Mouse (Mus musculus): ENCODE data around the gene Ranbp10.

The Ranbp10 gene

DNA sequence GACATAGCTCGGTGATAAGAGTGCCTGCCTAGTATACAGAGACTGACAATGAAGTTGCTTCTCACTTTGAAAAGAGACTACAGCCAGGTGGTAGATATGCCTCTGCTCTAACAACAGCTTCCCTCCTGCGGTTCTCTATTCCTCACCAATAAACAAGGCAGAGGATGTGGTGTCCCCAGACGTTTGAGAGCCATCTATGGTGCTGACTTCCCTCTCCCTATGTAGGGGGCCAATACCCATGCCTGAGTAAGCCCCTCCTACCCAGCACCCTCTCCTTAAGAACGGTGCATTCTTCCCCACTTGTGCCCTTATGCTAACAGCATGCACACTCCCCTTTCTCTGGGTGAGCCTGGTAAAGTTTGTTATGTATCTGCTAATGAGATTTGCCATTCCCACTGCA is 38.2 kb downstream of the Ranbp10 start:
- DNase-seq (ENCODE audit: low read depth, low spot score), result no peak

DNA sequence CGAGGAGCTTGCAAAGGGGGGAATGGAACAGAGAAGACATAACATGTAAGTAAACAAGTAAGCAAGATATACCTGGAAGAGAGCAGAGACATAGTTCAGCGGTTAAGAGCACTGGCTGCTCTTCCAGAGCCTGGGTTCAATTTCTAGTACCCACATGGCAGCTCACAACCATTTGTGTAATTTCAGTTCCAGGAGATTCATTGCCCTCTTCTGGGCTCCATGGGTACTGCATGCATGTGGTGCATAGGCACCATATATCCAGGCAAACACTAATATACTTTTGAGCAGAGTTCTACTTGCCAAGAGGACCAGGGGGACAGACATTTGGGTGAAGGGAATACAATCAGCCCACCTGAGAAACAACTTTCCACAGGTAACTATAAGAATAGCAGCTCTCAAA is 38.9 kb downstream of the Ranbp10 start:
- DNase-seq (ENCODE audit: low read depth, low spot score), result peak; percentile 80

DNA sequence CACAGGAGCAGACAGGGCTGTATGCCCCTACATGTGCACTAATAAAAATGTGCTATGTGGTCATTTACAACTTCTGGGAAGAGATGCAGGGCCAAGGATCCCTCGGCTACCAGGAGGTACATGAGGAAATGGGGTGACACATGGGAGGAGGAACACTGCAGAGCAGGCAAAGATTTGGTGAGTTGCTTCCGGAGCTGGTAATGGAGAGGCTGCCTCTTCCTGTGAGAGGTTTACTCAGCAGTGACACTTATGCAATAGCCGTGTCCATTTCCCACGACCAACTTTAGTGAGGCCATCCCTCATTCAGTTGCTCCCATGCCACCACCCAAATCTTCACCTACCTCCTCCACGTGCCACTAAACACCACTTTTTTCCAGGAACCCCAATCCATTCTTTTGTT is 46.9 kb downstream of the Ranbp10 start:
- no peak for DNase-seq (ENCODE audit: low read depth, low spot score)

DNA sequence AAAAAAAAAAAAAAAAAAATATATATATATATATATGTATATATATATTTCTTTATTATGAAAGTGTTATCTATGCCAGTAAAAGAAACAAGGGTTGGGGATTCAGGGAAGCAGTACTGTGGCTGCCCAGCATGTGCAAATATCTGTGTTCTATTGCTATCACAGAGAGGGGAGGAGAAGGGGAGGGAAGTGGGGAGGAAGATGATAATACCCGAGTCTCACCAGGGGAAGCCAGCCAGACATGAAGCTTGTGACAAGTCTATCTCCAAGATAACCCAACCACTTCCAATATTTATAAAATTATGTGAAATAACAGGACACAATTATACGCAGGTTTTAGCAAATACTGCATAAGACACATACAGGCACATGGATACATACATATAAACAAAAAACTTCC is 49.3 kb downstream of the Ranbp10 start:
- DNase-seq (ENCODE audit: low read depth, low spot score), result no peak

DNA sequence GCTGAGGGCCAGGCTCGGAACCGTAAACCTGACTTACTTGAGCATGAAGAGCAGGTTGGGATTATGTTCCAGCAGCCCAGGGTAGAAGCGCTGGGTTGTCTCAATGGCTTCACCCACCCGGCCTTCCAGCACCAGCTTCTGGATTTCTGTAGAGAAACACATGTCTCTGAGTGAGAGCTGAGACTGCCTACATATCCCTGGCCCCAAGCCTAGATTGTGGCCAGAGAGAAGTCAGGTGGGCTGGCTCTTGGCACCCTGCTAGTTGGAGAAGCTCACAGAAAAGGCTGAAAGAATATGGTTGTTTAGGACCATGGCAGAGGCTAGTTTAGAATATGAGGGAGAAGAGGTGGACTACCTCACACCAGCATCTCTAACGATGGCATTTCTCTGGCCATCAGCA is 52.7 kb downstream of the Ranbp10 start:
- DNase-seq (ENCODE audit: low read depth, low spot score), result no peak

DNA sequence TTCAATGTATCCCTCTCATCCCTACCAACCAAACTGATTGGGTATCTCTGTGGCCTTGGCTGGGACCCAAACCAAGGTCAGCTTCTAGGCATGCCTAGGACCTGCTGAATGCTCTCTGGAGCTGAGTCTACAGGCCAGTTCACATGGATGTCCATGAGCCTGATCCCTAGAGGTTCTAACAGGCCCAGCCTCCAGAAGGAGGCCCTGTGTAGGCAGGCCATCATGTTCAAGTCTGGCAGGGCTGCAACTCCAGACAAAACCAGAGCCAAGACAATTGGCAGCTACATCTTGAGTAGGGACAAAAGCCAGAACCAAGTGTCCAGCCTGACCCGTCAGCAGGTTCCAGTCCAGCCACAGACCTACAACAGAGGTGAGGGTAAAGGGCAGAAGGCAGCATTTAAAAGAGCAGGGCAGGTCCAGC is 53.7 kb downstream of the Ranbp10 start:
- DNase-seq (ENCODE audit: low read depth, low spot score), result no peak

DNA sequence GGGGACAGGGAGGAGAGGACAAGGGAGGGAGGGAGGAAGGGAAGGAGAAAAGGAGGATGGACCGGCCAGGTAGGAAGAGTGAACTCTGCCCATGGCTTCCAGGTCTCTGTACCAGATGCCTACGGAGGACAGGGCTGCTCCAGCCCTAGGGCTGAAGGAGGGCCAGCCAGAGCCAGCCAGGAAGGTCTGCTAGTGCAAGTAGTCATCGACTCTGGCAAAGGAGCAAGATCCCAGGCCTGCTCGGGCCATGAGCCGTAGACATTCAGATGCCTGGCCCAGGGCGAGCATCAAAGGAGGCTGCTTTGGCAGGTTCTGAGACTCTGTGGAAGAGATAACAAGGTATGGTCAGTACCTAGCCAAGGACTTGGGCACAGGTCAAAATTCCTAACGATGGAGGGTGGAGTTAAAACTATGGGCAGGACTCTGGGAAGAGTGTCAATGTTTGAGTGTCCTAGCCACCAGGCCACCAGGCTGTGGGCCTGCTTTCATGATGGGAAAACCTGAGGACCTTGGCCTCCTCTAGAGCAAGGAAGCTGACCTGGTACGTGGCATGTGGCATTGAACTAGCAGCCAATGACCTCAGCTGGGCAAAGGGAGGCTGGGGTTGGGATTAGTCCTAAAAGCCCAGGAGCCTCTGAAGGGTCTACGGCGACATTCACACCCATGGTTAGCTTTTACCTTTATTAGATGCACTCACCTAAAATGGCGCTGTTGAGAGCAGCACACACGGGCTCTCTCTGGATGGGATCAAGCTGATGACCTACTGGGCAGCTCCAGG is 55.6 kb downstream of the Ranbp10 start:
- no peak for DNase-seq (ENCODE audit: low read depth, low spot score)

DNA sequence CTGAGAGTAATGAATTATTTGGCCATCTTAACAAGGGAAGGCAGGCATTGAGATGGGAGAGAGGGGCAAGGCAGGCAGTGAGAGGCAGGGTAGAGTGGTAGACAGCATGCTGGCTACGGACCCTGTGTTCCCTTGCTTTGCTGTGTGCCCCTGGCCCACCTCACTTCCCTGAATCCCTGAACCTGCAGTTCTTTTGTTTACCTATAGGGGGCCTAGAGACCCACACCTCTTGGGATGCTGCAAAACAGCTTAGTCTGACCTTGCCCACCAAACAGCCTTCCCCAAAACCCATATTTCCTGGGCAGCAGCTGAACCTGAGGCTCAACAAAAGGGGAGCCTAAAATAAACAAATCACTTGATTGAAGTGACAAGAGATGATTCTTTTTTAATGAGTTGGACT is 56.5 kb downstream of the Ranbp10 start:
- DNase-seq (ENCODE audit: low read depth, low spot score), result peak; percentile 64

DNA sequence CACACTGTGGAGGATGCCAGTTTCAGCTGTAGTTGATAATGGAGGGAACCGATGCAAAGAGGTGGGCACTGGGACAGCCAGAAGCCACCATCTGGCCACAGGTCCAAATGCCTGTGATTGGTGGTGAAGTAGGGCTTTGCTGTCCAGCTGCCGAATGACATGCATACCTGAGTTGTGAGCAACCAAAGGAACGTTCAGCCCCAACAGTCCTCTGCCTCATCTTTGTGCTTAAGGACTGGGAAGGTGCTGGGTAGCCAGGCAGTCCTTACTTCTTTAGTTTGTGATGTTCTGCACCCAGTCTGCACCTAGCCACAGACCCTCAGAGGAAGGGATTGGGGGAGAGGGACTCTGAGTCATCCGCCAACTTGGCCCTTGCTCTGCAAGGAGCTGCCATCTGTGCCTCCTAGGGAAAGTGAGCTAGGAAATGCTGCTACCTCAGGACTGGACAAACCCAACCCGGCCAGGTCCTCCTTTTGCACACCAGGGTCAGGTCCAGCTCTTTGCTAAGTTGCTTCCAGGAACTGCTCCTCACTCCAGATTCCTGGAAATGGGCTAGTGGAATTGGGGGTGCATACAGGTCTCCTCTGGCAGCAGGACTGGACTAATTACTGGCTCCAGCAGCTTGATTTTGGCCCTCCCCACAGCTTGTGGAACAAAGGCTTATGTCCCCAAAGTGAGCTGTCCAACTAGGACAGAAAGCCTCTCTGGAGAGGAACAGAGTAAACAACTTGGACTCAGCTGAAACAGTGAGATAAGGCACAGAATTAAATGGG is 58.5 kb downstream of the Ranbp10 start:
- no peak for DNase-seq (ENCODE audit: low read depth, low spot score)

DNA sequence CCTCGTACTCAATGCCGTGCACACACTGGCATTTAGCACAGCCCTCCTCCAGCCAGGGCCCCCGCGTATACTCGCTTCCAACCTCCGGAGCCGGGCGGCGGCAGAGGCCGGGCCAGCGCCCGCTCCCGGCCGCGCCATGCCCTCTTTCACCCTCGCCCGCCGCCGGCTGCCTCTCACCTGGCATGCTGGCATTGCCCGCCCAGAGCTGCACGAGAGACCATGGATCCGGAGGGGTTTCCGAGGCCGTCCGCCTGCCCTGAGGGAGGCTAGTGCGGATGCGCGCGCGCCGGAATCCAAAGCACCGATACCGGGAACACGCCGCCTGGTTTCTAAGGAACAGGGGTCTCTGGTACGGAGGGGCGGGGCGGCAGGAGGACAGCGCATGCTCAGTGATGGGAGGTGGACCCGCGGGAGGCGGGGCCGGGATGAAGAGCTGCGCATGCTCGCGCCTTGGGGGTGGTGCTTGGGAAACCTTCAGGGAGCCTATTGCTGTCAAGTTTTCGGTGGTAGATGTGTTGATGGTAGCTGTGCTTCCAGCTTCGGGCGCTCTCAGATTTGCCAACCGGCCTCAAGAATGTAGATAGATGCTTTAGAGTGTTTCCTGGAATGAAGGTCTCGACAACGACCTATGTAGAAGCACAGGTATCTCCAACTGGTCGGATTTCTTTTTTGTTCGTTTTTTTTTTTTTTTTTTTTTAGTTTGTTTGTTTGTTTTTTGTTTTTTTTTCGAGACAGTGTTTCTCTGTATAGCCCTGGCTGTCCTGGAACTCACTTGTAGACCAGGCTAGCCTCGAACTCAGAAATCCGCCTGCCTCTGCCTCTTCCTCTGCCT is 68.7 kb downstream of the Ranbp10 start, which contains the start of gene Gfod2:
TSS of gene Gfod2 (minus strand) at position 388 of the 832 bp plus-strand sequence.
- peak; percentile 98 for DNase-seq (ENCODE audit: low read depth, low spot score)

DNA sequence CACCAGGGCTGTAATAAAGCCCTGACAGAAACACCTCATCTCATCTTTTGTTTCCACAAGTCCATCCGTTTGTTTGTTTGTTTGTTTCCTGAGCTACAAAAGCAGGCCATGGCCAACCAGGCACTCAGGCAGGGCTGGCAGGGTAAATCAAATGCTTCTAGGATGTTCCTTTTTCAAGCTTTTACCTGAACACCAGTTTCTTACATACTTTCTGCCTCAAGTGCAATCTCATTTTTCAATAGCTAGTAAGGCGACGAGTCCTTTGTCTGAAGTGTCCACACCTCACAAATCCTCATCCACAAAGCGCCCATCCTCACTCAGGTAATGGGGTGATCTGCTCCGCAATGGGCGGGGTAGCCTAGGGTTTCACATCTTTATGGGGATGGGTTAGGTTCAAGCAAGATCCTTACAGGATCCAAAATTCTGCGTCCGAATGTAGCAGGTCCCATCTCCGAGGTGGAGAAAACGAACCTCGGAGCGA is 69.3 kb downstream of the Ranbp10 start:
- DNase-seq (ENCODE audit: low read depth, low spot score), result peak; percentile 43

DNA sequence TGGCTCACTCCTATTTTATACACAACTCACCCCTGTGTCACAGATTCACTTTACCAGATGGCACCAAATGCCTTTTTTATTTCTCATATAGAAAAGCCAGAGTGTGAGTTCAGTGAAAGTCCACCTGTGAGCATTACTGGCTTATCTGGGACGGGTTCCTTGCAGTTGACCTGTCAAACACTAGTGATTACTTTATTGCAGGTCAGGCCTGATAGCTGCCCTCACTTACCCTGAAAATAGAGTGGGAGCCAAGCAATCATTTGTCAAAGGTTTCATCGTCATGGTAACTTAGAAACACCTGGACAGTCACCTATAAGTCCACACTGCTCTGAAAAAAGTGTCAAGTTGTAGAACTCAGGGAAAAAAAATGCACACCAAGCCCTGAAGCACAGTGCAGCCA is 72.5 kb downstream of the Ranbp10 start:
- DNase-seq (ENCODE audit: low read depth, low spot score), result no peak

DNA sequence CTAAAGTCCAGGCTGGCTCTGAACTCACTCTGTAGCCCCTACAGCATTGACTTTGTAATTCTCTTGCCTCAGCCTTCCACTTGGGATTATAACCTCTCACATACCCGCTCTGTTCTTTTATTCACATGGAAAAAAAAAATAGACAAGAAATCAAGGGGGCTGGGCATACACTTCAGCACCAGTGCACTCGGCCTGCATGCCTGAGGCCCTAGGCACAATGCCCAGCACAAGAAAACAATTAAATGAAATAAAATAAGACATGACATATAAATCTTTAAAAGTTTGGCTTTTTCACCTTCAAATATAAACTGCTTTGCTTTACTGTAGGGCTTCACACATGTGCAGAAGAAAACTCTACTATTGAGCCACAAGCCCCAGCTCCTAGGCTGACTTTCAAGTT is 73.2 kb downstream of the Ranbp10 start:
- DNase-seq (ENCODE audit: low read depth, low spot score), result no peak

DNA sequence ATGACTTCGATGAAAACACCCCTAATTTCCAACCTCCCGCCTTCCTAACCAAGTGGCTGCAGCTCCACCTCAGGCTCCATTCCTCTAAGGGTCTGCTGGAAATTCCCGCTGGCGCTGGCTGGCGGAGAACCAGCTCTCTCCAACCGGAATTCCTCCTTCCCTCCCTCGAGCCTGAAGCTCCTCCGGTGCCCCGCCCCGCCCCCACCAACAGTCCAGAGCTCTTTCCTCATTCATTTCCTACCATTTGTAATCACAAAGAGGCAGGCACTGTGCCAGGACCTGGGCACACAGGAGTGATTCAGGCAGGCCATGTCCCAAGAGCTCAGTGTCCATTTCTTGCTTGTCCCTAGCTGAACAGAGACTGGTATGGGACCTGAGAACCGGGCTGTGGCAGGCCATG is 76.5 kb downstream of the Ranbp10 start:
- peak; percentile 64 for DNase-seq (ENCODE audit: low read depth, low spot score)

DNA sequence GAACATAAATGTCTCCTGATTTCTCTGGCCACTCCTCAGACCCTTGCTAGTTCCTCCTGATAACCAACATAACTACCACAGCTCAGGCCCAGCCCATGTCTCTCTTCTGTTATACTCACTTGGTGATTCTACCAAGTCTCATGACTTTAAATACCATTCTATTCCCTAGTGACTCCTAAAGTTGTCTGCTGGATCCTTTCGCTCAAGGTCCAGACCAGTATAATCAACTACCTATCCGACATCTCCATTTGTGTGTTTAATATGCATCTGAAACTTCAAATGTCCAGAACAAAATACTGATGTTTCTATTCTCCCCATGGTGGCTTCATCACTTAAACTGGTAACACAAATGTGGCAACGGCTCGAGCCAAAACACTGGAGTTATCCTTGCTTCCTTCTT is 83.8 kb downstream of the Ranbp10 start:
- no peak for DNase-seq (ENCODE audit: low read depth, low spot score)

DNA sequence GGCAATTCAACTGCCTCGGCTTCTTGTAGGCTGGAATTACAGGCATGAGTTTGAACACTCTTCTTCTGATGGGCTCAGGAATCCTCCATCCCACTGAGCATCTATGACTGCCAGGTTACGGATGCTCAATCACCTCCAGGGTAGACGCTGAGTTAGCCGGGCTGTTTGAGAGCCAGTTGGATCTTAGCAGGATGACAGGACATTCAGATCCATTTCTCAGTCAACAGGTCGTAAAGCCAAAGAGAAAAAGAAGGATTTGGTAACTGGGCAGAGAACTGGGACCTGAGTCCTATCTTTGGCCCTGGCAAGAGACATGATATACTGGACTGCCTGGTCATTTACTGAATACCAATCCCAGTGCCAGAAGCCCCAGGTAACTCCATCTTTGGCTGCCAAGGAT is 87.9 kb downstream of the Ranbp10 start:
- DNase-seq (ENCODE audit: low read depth, low spot score), result no peak

DNA sequence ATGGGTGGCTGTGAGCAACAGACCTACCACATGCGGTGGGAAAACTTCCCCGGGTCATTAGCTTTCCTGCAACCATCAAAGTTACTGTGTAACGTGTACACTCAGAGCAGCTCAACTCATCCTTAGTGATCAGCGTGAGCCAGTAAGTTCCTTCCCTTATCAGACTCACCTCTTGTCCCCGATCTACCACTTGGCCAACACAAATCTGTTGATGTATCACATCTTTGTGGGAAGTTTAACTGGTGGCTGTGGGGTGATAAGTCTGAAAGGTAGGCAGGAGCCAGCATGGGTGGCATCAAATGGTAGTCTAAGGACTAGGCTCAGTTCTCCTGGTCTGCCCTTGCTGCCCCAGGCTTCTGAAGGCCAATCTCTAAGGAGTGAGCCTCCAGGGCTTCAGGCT is 95.0 kb downstream of the Ranbp10 start:
- DNase-seq (ENCODE audit: low read depth, low spot score), result no peak

DNA sequence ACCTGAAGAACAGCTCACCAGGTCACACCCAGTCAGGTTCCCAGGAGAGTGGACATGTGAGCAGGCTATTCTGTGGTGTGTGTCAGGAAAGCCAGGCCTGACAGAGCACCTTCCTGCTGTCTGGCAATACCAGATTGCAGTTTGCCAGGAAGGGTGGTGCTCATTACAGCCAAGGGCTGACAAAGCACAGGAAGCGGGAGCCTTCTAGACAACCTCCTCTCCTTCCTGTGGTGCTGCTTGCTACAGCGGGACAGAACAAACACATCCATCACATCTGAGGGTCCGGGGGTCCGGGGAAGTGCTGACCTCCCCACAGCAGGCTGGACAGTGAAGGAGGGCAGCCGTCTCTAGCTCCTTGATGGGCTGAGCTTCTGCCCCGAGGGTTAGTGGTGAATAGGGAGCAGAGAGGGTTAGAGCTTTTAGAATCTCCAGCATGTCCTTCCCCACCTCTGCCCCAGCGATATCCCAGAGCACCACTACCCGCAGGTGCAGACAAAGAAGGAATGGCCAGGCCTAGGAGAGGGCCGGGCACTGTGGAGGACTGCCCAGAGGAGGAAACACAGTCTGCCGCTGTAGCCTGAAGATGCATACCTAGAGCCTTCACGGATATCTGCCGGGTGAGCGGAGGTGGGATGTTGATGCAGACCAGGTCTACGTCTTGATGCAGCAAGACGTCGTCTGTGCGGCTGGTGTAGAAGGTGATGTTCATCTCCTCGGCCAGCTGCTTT is 99.6 kb downstream of the Ranbp10 start:
- no peak for DNase-seq (ENCODE audit: low read depth, low spot score)

DNA sequence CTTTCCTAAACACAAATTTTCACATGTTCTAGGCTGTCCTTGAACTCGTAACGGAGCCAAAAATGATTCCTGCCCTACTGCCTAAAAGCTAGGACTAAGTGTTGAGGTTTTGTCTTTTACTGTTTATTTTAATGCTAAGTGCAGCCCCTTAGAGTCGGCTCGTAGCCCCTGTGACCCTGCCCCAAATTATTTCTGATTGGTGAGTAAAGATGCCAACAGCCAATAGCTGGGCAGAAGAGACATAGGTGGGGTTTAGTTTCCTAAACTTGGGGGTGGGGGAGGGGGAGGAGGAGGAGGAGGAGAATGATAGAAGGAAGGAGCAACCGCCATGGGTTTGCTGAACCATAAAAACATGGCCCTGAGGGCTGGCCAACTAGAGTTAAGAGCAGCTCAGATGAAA is 101.4 kb downstream of the Ranbp10 start:
- peak; percentile 69 for DNase-seq (ENCODE audit: low read depth, low spot score)

DNA sequence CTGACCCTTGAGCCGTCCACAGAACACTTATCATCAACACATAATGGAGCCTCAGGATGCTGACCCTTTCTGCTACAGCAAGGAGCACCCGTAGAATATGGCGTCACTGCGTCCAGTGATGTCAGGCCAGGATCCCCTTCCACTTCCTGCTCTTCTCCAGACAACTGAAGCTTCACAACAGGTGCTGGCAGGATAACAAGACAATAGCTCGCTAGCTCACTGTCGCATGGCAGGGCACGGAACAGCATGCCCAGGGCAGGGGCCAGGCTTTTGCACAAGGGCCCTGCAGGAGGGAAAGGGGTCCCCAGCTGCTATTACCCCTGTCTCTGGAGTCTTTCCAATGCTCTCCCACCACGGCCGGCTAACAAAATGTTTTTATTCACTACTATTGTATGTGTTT is 104.3 kb downstream of the Ranbp10 start:
- no peak for DNase-seq (ENCODE audit: low read depth, low spot score)

DNA sequence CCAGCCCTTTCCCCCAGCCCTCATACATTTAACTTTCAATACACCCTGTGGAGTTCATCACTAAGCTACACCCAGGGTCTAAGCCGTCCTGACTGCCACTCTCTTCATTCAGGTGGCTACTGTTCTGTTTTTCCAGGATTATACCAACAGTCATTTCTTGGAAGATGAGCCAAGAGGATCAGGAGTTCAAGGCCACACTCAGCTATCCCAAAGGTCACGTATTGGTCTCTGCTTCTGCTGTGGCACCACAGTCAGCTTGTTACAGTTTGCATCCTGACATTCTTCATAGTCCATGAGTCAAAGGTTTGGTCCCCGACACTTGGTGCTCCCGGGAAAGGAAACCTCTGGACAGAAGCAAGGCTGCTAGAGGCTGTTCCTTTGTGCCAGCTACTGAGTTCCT is 107.5 kb downstream of the Ranbp10 start:
- DNase-seq (ENCODE audit: low read depth, low spot score), result no peak

All from ES-CJ7 (cell line).